Mouse (Mus musculus): ENCODE results near the gene Cln6. TPM values are rescaled to one million over a fixed set of nuclear protein-coding genes. Genes with fewer than 3 reads are reported as not detected.
"Not testable (repeated sequence)": the region's sequence is repeated elsewhere in the genome, so short reads cannot be mapped to it uniquely, and the experiment has no call there.

The Cln6 gene
- total RNA-seq, 2 experiments from 2014 or later = 25.1 to 31.4 TPM

DNA sequence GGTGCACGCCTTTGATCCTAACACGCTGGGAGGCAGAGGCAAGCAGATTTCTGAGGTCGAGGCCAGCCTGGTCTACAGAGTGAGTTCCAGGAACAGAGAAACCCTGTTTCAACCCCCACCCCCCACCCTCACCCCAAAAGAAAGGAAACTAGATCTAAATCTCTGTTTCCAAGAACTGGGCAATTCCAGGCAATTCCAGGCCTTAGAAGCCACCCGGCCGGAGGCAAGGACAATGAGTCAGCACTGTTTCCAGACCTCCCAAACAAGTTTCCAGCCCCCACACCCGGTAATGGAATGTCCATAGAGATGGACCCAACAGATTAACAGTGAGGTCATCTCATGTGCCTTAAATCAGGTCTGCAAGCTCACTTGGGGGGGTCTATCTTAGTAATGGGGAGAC lies 8.7 kb upstream of the Cln6 start:
- DNase-seq = no peak

DNA sequence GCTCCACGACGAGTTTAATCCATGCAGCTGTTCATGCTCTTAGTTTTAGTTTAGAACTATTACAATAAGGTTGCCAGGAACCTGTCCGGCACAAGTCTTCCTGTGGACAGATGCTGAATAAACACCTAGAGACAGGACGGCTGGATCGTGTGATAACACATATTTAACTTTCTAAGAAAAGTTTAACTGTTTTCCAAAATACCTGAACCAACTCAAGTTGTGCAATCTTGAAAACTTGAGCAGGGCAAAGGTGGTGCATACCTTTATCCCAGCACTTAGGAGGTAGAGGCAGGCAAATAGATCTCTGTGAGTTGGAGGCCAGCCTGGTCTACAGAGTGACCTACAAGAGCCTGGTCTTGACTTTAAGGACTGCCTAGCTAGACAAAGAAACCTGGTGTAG lies 3.7 kb upstream of the Cln6 start:
- DNase-seq = no peak

GRCm38 (mm10) chr9:62835705-62836446 lies 2.7 kb upstream of the Cln6 start:
- no peak for DNase-seq

DNA sequence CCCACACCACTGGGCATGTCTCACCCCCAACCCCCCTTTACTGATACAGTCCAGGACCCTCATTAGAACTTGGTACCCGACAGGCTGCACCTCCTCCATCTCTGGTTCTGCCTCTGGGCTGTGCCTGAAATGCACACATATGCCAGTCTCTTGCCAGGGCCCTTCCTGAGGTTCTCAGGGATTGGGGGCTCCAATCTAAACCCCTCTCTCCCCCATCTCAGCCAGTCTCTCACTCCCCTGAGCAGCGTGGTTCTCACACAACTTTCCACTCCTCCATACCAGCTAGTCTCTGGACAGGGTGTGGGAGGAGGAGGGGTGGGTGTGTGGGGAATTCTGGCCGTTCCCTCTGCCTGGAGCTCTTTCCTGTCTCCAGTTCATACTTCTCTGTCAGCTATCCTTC lies 974 bp upstream of the Cln6 start:
- DNase-seq = no peak

DNA sequence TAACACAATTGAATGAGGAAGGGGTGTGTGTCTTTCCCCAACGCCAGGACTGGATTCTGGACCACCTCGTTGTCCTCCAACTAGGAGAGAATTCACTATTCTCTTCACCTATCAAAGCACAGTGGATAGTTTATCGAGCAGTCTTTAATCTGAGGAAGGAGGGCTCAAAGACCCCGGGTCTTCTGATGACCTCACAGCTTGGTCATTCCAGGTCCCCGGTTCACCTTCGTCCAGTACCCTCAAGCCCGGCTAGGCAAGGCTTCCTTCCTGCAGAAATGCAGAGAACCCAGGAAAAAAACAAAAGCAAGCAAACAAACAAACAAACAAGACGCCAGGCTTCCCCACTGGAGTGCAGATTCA lies 459 bp upstream of the Cln6 start:
- DNase-seq = no peak

- no peak for DNase-seq
Measured at GRCm38 (mm10) chr9:62839172-62839770, 686 bp downstream of the Cln6 start.

- no peak for DNase-seq
Measured at GRCm38 (mm10) chr9:62843356-62844024, 4.9 kb downstream of the Cln6 start.

DNA sequence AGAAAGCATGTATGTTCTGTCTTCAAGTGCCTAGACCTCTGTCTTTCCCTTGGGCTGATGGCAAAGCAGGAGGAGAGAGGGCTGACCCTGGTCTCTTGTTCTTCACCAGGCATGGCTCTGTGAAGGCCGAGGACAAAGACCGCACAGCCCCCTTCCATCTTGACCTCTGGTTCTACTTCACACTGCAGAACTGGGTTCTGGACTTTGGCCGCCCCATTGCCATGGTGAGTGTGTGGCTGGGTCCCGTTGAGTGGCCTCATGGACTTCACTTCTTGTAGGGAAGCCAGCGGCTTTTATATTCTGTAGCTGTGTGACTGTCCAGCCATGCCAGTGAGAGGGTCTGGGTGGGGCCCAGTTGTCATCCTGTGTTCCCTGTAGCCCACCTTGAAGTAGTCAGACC lies 5.9 kb downstream of the Cln6 start:
- DNase-seq = no peak

DNA sequence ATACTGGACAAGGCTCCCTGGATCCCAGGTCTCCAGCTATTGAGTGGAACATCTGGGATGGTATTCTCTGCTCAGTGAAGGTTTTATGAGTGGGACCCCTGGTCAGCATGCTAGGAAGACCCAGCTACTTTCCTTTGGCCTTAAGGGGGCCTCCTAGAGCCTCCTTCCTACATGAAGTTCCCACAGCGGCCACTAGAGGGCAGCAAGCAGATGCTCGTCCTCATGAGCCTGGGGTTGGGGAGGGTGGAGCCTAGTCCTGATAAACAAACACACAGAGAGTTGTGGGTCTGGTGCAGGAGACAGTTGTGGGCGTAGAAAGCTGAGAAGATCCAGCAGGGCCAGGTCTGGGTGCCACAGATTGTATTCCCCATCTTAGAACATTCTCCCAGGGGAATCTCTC lies 9.1 kb downstream of the Cln6 start:
- peak; percentile 95 for DNase-seq

DNA sequence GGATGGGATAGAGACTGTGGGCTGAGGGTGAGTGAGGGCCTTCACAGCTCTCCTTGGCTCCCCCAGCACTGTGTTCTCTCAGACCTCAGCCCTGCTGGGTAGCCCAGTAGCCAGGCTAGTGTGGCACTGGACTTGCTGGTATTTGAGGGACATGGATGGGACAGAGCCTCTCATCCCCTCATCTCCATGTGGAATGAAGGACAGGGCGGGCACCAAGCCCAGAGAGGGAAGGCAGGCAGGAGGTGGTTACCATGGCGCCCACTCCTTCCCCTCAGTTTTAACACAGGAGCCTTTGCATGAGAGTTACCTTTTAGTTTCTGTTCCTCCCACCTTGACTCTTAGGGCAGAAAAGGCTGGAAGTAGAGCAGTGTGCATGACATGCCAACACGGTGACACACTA lies 10.1 kb downstream of the Cln6 start:
- DNase-seq = no peak

- DNase-seq = no peak
Measured at GRCm38 (mm10) chr9:62851571-62851970, 13.0 kb downstream of the Cln6 start.

DNA sequence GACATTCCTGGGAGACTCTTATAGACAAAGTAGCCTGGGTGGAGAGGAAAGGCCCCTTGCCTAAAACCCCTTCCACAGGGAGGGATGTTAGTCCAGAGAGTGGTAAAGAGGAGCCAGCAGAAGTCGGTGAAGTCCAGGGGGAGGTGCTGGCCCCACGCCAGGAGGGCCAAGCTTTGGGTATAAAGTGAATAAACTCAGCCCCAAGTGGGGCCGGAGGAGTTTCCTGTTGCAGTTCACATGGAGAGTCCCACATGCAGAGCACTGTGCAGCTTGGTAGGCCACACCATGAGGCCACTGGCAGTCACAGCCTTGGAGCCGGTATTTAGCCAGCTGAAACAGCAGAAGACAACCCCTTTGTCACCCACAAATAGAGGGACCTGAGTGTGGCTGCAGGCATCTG lies 15.9 kb downstream of the Cln6 start:
- peak; percentile 33 for DNase-seq

- no peak for DNase-seq
Measured at GRCm38 (mm10) chr9:62857216-62857615, 18.6 kb downstream of the Cln6 start.

DNA sequence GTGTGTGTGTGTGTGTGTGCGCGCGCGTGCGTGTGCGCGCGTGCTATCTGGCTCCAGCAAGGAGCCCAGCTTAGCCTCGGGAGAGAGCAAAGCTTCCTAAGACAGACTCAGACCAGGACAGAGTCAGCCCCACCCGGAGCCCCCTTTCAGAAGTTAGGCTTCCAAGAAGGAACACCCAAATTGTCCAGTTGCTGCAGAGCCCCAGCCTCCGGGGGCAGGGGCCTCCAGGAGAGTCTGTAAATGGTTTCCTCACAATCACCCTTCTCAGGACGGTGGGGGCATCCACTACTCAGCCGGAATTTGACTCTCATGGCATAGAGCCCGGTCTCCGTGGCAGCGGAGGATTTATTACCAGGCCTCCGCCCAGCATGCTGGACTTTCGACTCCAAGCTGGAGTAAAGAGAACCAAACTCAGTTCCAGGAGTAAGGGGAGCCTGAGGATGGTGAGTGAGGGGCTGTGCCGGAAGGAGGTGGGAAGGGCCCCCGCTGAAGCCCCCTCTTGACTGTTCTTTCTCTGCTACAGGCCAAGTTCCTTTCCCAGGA lies 19.2 kb downstream of the Cln6 start, which contains the start of gene Calml4:
Calml4 (plus strand) TSS at position 362 of the 543 bp plus-strand sequence.
- DNase-seq = peak; percentile 83

DNA sequence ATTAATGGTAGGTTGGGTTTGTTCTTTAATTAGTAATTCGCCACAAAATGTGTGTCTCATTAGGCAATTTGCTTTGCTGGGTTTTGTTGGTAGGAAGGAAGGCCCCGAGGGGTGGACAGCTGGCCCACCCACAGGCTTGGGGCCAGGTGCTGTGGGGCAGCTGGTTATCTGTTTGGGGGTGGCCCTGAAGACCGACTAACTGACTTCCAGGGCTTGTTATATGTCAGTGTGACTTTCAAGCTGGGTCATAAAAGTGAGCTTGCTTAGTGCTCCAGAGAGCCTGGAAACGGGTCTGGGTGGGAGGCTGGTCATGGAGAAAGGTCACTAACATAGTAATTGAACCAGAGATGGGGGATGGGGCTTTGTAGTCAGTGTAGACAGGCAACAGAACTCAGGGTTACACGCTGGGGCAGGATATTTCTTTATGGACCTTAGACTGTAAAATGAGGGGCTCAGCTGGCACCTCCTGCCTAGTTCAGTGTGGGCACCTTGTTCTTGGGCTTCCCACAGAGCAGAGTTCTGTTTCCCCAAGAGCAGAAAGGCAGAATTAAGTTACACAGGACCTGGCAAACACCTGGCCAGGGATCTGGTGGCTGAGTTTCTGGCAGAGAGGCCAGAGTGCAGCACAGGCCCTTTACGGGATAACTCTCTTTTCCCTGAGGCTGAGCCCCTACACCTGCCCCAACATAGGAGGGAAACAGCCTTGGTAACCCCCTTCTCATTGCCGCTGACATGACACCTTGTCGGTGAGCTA lies 19.9 kb downstream of the Cln6 start:
- DNase-seq = no peak

DNA sequence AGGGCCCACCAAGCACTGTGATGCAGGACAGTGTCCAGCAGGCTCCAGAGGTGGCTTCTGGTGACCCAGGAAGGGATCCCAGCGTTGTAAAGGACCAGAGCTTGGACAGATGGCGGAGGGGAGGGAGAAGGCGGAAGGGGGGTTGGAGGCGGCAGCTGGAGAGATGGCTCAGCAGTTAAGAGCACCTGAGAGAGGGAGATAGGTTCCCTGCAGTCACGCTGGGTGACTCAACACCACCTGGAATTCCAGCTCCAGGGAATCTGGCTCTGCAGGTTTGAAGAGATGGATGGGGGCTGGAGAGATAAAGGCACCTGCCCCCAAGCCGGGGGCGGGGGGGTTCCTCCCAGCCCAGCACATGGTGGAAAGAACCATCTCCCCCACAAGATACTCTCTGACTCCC lies 21.5 kb downstream of the Cln6 start:
- DNase-seq = not testable (repeated sequence)

DNA sequence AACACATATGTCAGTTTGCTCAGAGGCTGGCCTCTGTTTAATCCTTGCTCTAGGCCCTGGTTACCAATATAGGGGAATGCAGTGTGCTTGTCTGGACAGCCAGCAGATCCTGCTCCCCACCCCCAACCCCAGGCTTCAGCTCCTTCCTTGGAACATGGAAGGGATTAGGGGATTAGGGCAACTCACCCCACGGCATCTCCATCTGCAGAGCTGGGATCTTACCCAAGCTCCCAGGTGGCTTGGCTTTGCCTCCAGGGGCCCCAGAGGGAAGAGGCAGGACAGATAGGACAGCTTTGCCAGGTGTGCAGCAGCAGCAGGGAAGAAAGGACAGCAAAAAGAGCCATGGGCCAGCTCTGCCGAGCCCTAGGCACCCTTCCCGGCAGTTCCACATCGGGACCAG lies 22.3 kb downstream of the Cln6 start:
- no peak for DNase-seq

DNA sequence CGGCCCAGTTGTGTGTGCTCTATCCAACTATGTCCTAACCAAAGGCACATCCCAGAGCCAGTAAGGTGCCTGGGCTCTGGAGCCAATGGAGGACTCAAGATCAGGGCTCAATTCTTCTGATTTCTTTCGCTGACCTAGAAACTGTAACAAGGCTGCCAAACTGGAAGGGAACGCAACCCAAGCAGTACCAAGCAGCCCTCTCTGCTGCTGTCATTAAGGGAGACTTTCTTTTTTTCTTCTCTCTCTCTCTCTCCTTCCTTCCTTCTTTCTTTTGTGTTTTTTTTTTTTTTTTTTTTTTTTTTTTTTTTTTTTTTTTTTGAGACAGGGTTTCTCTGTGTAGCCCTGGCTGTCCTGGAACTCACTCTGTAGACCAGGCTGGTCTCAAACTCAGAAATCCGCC lies 30.7 kb downstream of the Cln6 start:
- not testable (repeated sequence) for DNase-seq

- no peak for DNase-seq
Measured at GRCm38 (mm10) chr9:62870728-62871127, 32.1 kb downstream of the Cln6 start.

DNA sequence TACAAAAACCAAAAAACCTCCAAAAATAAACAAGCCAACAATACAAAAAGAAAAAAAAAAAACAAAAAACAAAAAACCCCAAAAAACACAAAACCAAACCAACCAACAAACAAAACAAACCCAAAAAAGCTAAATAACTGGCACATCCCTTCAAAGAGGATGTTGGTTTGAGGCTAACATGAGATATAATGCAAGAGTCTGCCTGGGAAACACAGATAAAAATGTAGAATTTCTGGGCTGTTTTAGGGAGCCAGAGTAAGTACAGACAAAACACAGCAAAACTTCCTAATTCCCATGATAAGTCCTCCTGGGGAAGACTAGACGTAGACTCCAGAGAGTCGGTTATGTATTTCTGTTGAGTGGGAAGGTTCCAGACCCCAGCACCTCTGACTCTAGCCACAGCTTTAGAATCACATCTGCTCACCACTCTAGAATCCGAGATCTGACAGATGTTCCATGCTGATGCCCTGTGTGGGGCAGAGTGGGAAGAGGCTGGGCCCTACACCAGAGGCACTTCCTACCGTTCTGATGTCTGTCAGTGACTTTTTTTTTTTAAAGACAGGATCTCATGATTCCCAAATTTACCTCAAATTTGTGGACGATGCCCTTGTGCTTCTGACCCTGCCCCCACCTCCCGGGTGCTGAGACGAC lies 38.5 kb downstream of the Cln6 start:
- no peak for DNase-seq

GRCm38 (mm10) chr9:62877825-62878224 lies 39.2 kb downstream of the Cln6 start:
- no peak for DNase-seq

- peak; percentile 66 for DNase-seq
Measured at GRCm38 (mm10) chr9:62881871-62882270, 43.3 kb downstream of the Cln6 start.

Data from heart, postnatal 4 days (tissue).